Mouse (Mus musculus) kidney, embryonic 14.5 days (tissue): ENCODE data around the gene Litaf. TPM values are rescaled to one million over a fixed set of nuclear protein-coding genes. Genes with fewer than 3 reads are reported as not detected.
"Not testable (repeated sequence)": the region's sequence is repeated elsewhere in the genome, so short reads cannot be mapped to it uniquely, and the experiment has no call there.

Experiments
- ATAC-seq: fragments of 200-750 bp; cut with Nextera tagmentation; 2 replicates; pipeline ENCODE4 v1.8.0; 2017; ENCODE audit warnings: moderate number of reproducible peaks, mild to moderate bottlenecking, moderate TSS enrichment, moderate library complexity; ENCODE audit not compliant: low FRiP score, low TSS enrichment
- H3K27ac ChIP-seq: fragments of 300-500 bp; sonication (generic); 2 replicates; pipeline ENCODE4 v1.5.1; 2014; ENCODE audit warnings: low read depth, mild to moderate bottlenecking, low read length, moderate library complexity, mixed read lengths
- H3K27me3 ChIP-seq: fragments of 300-500 bp; sonication (generic); 2 replicates; pipeline ENCODE4 v1.6.1; 2014; ENCODE audit warnings: mild to moderate bottlenecking, low read length; ENCODE audit not compliant: control insufficient read depth, insufficient read depth
- H3K36me3 ChIP-seq: fragments of 300-500 bp; sonication (generic); 2 replicates; pipeline ENCODE4 v1.6.1; 2014; ENCODE audit warnings: low read length, mixed read lengths; ENCODE audit not compliant: control insufficient read depth, insufficient read depth
- H3K4me1 ChIP-seq: fragments of 300-500 bp; sonication (generic); 2 replicates; pipeline ENCODE4 v1.6.1; 2014; ENCODE audit warnings: low read length, mixed read lengths; ENCODE audit not compliant: control insufficient read depth, insufficient read depth
- H3K4me2 ChIP-seq: fragments of 300-500 bp; sonication (generic); replicated peaks from 2 replicates; pipeline ENCODE4 v1.6.1; 2014; ENCODE audit warnings: low read depth, mild to moderate bottlenecking, low read length
- H3K4me3 ChIP-seq: fragments of 300-500 bp; sonication (generic); 2 replicates; pipeline ENCODE4 v1.5.1; 2014; ENCODE audit warnings: mild to moderate bottlenecking, low read length
- H3K9ac ChIP-seq: fragments of 300-500 bp; sonication (generic); 2 replicates; pipeline ENCODE4 v1.6.1; 2014; ENCODE audit warnings: low read depth, mild to moderate bottlenecking, low read length, moderate library complexity
- H3K9me3 ChIP-seq: fragments of 300-500 bp; sonication (generic); 2 replicates; pipeline ENCODE4 v1.6.1; 2016; ENCODE audit warnings: low read length; ENCODE audit not compliant: control insufficient read depth
- WGBS: fragments of 180-500 bp; shearing (Covaris S2); extraction: QIAGEN DNeasy Blood & Tissue Kit; methylation state at CpG from one replicate; pipeline ENCODE4 v1.1.7; 2014; 5-methylcytosine and 5-hydroxymethylcytosine counted together
- polyA plus RNA-seq: library from polyadenylated mRNA; unstranded; fragments of >200 nt; fragmentation: Nextera tagmentation; extraction: Ambion mirVana; gene quantifications from 2 replicates; pipeline ENCODE4 v1.2.1, GENCODE M21; 2014

Gene Litaf
- polyA plus RNA-seq, 1 experiment from 2014 or later, result 121 TPM

- no peak overlapping the region for H3K9ac ChIP-seq
These were observed 98.2 kb downstream of the Litaf start for GRCm38 (mm10) chr16:10967756-10968155.

GRCm38 (mm10) chr16:10967013-10967412 is 98.9 kb downstream of the Litaf start:
- Histone ChIP-seq H3K9me3 (no peaks in the 10 kb centered on the region), H3K9ac (no peak overlapping the region), H3K27me3 (no peaks in the 10 kb centered on the region), H3K4me2 (no peak overlapping the region), H3K36me3 (peaks cover 32% of the 10 kb centered on the region), H3K4me1 (peaks cover 3% of the 10 kb centered on the region; the same call in 1 of the 2 replicates), H3K27ac (no peak overlapping the region), H3K4me3 (no peak overlapping the region)
- ATAC-seq, result no peak
- 87% methylated on average over 6 of the region's 6 CpGs for WGBS

More at GRCm38 (mm10) chr16:10967756-10968155, 98.2 kb downstream of the Litaf start:
- Histone ChIP-seq H3K4me1 (peaks cover 3% of the 10 kb centered on the region; the same call in 1 of the 2 replicates), H3K27ac (no peak overlapping the region), H3K36me3 (peaks cover 25% of the 10 kb centered on the region), H3K9me3 (no peaks in the 10 kb centered on the region), H3K27me3 (no peaks in the 10 kb centered on the region), H3K4me2 (no peak overlapping the region), H3K4me3 (no peak overlapping the region)
- WGBS, result 86% methylated on average over 7 of the region's 7 CpGs
- no peak for ATAC-seq

GRCm38 (mm10) chr16:10965034-10965433 is 100.9 kb downstream of the Litaf start:
- H3K4me3 ChIP-seq, result no peak overlapping the region
- peaks cover 3% of the 10 kb centered on the region; the same call in 1 of the 2 replicates for H3K4me1 ChIP-seq
- no peak overlapping the region for H3K27ac ChIP-seq
- H3K36me3 ChIP-seq, result peaks cover 50% of the 10 kb centered on the region
- H3K9ac ChIP-seq, result no peak overlapping the region
- ATAC-seq, result no peak
- no peaks in the 10 kb centered on the region for H3K27me3 ChIP-seq
- no peak overlapping the region for H3K4me2 ChIP-seq
- 84% methylated on average over 2 of the region's 2 CpGs for WGBS
- H3K9me3 ChIP-seq, result no peaks in the 10 kb centered on the region

GRCm38 (mm10) chr16:10960916-10961315 is 105.0 kb downstream of the Litaf start:
- H3K27ac ChIP-seq, result no peak overlapping the region
- 0 out of 2 replicates have a peak, but pooled peaks cover 3% of the 10 kb centered on the region for H3K4me1 ChIP-seq
- no peaks in the 10 kb centered on the region for H3K27me3 ChIP-seq
- H3K9ac ChIP-seq, result no peak overlapping the region
- H3K4me2 ChIP-seq, result no peak overlapping the region
- H3K9me3 ChIP-seq, result no peaks in the 10 kb centered on the region
- ATAC-seq, result no peak
- 94% methylated on average over 10 of the region's 10 CpGs for WGBS
- H3K36me3 ChIP-seq, result peaks cover 59% of the 10 kb centered on the region
- no peak overlapping the region for H3K4me3 ChIP-seq

GRCm38 (mm10) chr16:10958763-10959440 is 107.1 kb downstream of the Litaf start:
- H3K4me1 ChIP-seq, result 0 out of 2 replicates have a peak, but pooled peaks cover 3% of the 10 kb centered on the region
- ATAC-seq, result no peak
- no peak overlapping the region for H3K4me2 ChIP-seq
- H3K27me3 ChIP-seq, result no peaks in the 10 kb centered on the region
- H3K9me3 ChIP-seq, result no peaks in the 10 kb centered on the region
- H3K27ac ChIP-seq, result no peak overlapping the region
- H3K36me3 ChIP-seq, result peaks cover 52% of the 10 kb centered on the region
- H3K4me3 ChIP-seq, result no peak overlapping the region
- H3K9ac ChIP-seq, result no peak overlapping the region
- 90% methylated on average over 7 of the region's 7 CpGs for WGBS

GRCm38 (mm10) chr16:10958307-10958706 is 107.7 kb downstream of the Litaf start:
- not testable (repeated sequence) for H3K9ac ChIP-seq, H3K9me3 ChIP-seq, ATAC-seq, H3K27ac ChIP-seq, H3K27me3 ChIP-seq, H3K4me1 ChIP-seq, H3K4me2 ChIP-seq, H3K4me3 ChIP-seq
- WGBS, result 94% methylated on average over 12 of the region's 12 CpGs
- peaks cover 47% of the 10 kb centered on the region for H3K36me3 ChIP-seq

- H3K27me3 ChIP-seq, result no peaks in the 10 kb centered on the region
- no peak overlapping the region for H3K9ac ChIP-seq
- no peaks in the 10 kb centered on the region for H3K9me3 ChIP-seq
- 82% methylated on average over 3 of the region's 3 CpGs for WGBS
- no peak overlapping the region for H3K4me3 ChIP-seq
- 0 out of 2 replicates have a peak, but pooled peaks cover 3% of the 10 kb centered on the region for H3K4me1 ChIP-seq
- H3K27ac ChIP-seq, result no peak overlapping the region
- no peak overlapping the region for H3K4me2 ChIP-seq
- peaks cover 42% of the 10 kb centered on the region for H3K36me3 ChIP-seq
- ATAC-seq, result no peak
These were observed 108.2 kb downstream of the Litaf start for GRCm38 (mm10) chr16:10957794-10958193.

- Histone ChIP-seq H3K9me3 (no peaks in the 10 kb centered on the region), H3K4me1 (0 out of 2 replicates have a peak, but pooled peaks cover 3% of the 10 kb centered on the region), H3K4me2 (no peak overlapping the region), H3K27ac (no peak overlapping the region), H3K27me3 (no peaks in the 10 kb centered on the region), H3K4me3 (no peak overlapping the region), H3K36me3 (peaks cover 36% of the 10 kb centered on the region), H3K9ac (no peak overlapping the region)
- whole genome bisulfite sequencing, result 80% methylated on average over 8 of the region's 8 CpGs
- no peak for ATAC-seq
These were observed 108.8 kb downstream of the Litaf start for GRCm38 (mm10) chr16:10956938-10957685.

GRCm38 (mm10) chr16:10955078-10955477 is 110.9 kb downstream of the Litaf start:
- Histone ChIP-seq H3K27ac (no peak overlapping the region), H3K9ac (no peak overlapping the region), H3K4me2 (no peak overlapping the region), H3K27me3 (no peaks in the 10 kb centered on the region), H3K36me3 (peaks cover 17% of the 10 kb centered on the region), H3K4me1 (0 out of 2 replicates have a peak, but pooled peaks cover 3% of the 10 kb centered on the region), H3K4me3 (no peak overlapping the region), H3K9me3 (no peaks in the 10 kb centered on the region)
- WGBS, result 87% methylated on average over 4 of the region's 4 CpGs
- no peak for ATAC-seq
